Mouse (Mus musculus) midbrain, embryonic 13.5 days (tissue): ENCODE results near the gene Gm5926. TPM values are rescaled to one million over a fixed set of nuclear protein-coding genes. Genes with fewer than 3 reads are reported as not detected.
"Not testable (repeated sequence)": the region's sequence is repeated elsewhere in the genome, so short reads cannot be mapped to it uniquely, and the experiment has no call there.

Experiments
- ATAC-seq: fragments of 200-750 bp; cut with Nextera tagmentation; 2 replicates; pipeline ENCODE4 v1.8.0; 2017; ENCODE audit warnings: mild to moderate bottlenecking, moderate TSS enrichment, moderate library complexity
- H3K27ac ChIP-seq: fragments of 300-500 bp; sonication (generic); 2 replicates; pipeline ENCODE4 v1.5.1; 2015; ENCODE audit warnings: inconsistent platforms, mild to moderate bottlenecking, moderate library complexity
- H3K27me3 ChIP-seq: fragments of 300-500 bp; sonication (generic); 2 replicates; pipeline ENCODE4 v1.6.1; 2015; ENCODE audit warnings: mild to moderate bottlenecking, inconsistent platforms
- H3K36me3 ChIP-seq: fragments of 300-500 bp; sonication (generic); 2 replicates; pipeline ENCODE4 v1.6.1; 2015; ENCODE audit warnings: mild to moderate bottlenecking, inconsistent platforms
- H3K4me1 ChIP-seq: fragments of 300-500 bp; sonication (generic); replicated peaks from 2 replicates; pipeline ENCODE4 v1.6.1; 2015; ENCODE audit warnings: inconsistent platforms
- H3K4me2 ChIP-seq: fragments of 300-500 bp; sonication (generic); replicated peaks from 2 replicates; pipeline ENCODE4 v1.6.1; 2015; ENCODE audit warnings: moderate library complexity, mild to moderate bottlenecking, inconsistent platforms
- H3K4me3 ChIP-seq: fragments of 300-500 bp; sonication (generic); replicated peaks from 2 replicates; pipeline ENCODE4 v1.5.1; 2015; ENCODE audit warnings: mild to moderate bottlenecking, inconsistent platforms
- H3K9ac ChIP-seq: fragments of 300-500 bp; sonication (generic); replicated peaks from 2 replicates; pipeline ENCODE4 v1.6.1; 2015; ENCODE audit warnings: mild to moderate bottlenecking, inconsistent platforms
- H3K9me3 ChIP-seq: fragments of 300-500 bp; sonication (generic); 2 replicates; pipeline ENCODE4 v1.6.1; 2016; ENCODE audit warnings: mild to moderate bottlenecking, inconsistent platforms
- WGBS: fragments of 180-500 bp; shearing (Covaris S2); methylation state at CpG from one replicate; pipeline ENCODE4 v1.1.7; 2015; 5-methylcytosine and 5-hydroxymethylcytosine counted together
- polyA plus RNA-seq: library from polyadenylated mRNA; unstranded; fragments of >200 nt; fragmentation: Nextera tagmentation; extraction: Ambion mirVana; gene quantifications from 2 replicates; pipeline ENCODE4 v1.2.1, GENCODE M21; 2015

Gene Gm5926
- polyA plus RNA-seq = not detected in 2 replicates

GRCm38 (mm10) chrX:32650416-32650815 lies at the start of gene Gm5926:
TSS of gene Gm5926 (plus strand) at chrX:32650716.
- not testable (repeated sequence) for H3K9me3 ChIP-seq, H3K4me2 ChIP-seq, ATAC-seq, H3K4me3 ChIP-seq, H3K27ac ChIP-seq, H3K4me1 ChIP-seq, H3K9ac ChIP-seq, H3K27me3 ChIP-seq, H3K36me3 ChIP-seq
- WGBS = no CpG with 5 or more reads among the region's 1 CpGs

DNA sequence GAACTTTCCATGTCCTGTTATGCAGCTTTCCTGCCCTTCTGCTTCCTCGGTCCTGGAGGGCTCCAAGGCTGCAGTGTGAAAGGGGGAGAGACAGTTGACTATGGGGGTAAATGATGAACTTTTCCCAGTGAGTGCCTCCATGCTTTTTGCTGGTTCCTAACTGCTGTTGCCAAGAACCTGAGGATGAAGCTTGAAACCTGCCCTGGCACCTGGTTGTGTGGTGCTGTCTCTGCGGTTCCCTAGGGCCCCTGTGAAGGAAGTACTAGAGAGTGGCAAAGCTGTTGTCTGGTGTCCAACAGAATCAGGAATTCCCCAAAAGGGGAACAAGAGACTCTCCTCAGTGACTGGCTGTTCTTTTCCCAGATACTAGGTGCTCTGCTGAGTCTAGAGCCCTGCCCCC lies 49.5 kb upstream of the Gm5926 start:
- not testable (repeated sequence) for H3K4me1 ChIP-seq, H3K4me3 ChIP-seq, H3K36me3 ChIP-seq, H3K27me3 ChIP-seq, H3K4me2 ChIP-seq, H3K9ac ChIP-seq, ATAC-seq, H3K27ac ChIP-seq
- 93% methylated on average over 1 of the region's 2 CpGs for WGBS
- peaks cover 21% of the 10 kb centered on the region for H3K9me3 ChIP-seq

DNA sequence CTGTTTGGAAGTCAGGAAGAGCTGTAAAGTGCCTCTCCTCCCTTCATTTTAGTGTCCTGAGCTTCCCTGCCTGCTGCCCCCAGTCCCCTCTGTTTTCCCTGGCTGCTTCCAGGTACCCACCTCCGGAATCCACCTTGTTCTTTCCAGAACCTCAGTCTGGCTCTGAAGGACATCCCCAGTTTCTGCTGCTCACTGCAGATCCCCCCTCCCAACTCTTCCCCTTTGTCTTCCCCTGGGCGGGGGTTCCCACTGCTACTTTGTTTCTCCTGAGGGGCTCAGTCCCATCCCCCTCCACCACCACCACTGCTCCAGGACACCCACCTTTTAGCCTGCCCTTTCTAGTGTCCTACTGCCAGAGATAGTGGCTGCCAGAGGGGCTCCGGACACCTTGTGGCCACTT lies 49.1 kb upstream of the Gm5926 start:
- H3K4me2 ChIP-seq, H3K4me1 ChIP-seq, H3K36me3 ChIP-seq, H3K9ac ChIP-seq, H3K27ac ChIP-seq, ATAC-seq, H3K4me3 ChIP-seq, H3K27me3 ChIP-seq: not testable (repeated sequence)
- WGBS = 81% methylated on average over 3 of the region's 3 CpGs
- peaks cover 21% of the 10 kb centered on the region for H3K9me3 ChIP-seq

Other genes starting within 250 kb of the Gm5926 start
- gene Btbd35f1, start 90.7 kb upstream of the Gm5926 start, polyA plus RNA-seq = not detected in 2 replicates
- gene Btbd35f21, start 75.4 kb downstream of the Gm5926 start, polyA plus RNA-seq = not detected in 2 replicates
- gene Btbd35f30, start 243.9 kb downstream of the Gm5926 start, polyA plus RNA-seq = not detected in 2 replicates